Mouse (Mus musculus): ENCODE measurements at regions not wholly inside any gene's neighbourhood (a gene's known extent, or its start where the extent isn't known, plus 50 kb on each side); places are given as distances from the start of the nearest gene placed in this dataset.
"Not testable (repeated sequence)": the region's sequence is repeated elsewhere in the genome, so short reads cannot be mapped to it uniquely, and the experiment has no call there.

- no peak for DNase-seq
These were observed 260.2 kb upstream of the Rgs17 start for GRCm38 (mm10) chr10:6182400-6182799.

- DNase-seq, result not testable (repeated sequence)
These were observed 242.1 kb upstream of the Rgs17 start for GRCm38 (mm10) chr10:6164311-6164710.

GRCm38 (mm10) chr10:6156941-6157340 lies 234.7 kb upstream of the Rgs17 start:
- DNase-seq, result no peak

GRCm38 (mm10) chr10:6134091-6134490 lies 211.9 kb upstream of the Rgs17 start:
- no peak for DNase-seq

- DNase-seq, result not testable (repeated sequence)
These were observed 202.2 kb upstream of the Rgs17 start for GRCm38 (mm10) chr10:6124423-6124822.

GRCm38 (mm10) chr10:6114883-6115622 lies 192.9 kb upstream of the Rgs17 start:
- DNase-seq, result peak in 1 of 2 experiments; percentile 10
